Mouse (Mus musculus) C2C12 (cell line): ENCODE measurements around the gene Capn1. TPM values are rescaled to one million over a fixed set of nuclear protein-coding genes. Genes with fewer than 3 reads are reported as not detected.

Experiments
- H3K27me3 ChIP-seq: one replicate; pipeline ENCODE4 v1.6.1; 2011; ENCODE audit not compliant: control insufficient read depth, insufficient read depth, insufficient read length
- H3K36me3 ChIP-seq: one replicate; pipeline ENCODE4 v1.6.1; 2011; ENCODE audit not compliant: control insufficient read depth, insufficient read depth
- H3K4me3 ChIP-seq: one replicate; pipeline ENCODE4 v1.5.1; 2011; ENCODE audit warnings: mild to moderate bottlenecking, control low read depth; ENCODE audit not compliant: poor library complexity, insufficient read depth, severe bottlenecking
- H3K79me2 ChIP-seq: one replicate; pipeline ENCODE4 v1.6.1; 2011; ENCODE audit not compliant: control insufficient read depth, insufficient read depth
- H3K79me3 ChIP-seq: one replicate; pipeline ENCODE4 v1.6.1; 2011; ENCODE audit warnings: low read depth, control low read depth
- H3ac ChIP-seq: one replicate; pipeline ENCODE3; 2011; ENCODE audit warnings: low read depth; ENCODE audit not compliant: control insufficient read depth, insufficient read length
- CEBPB ChIP-seq: IDR thresholded peaks from one replicate; pipeline ENCODE4 v1.6.1; 2011; ENCODE audit warnings: low read depth, mild to moderate bottlenecking, control low read depth, moderate library complexity
- CTCF ChIP-seq: IDR thresholded peaks from one replicate; pipeline ENCODE4 v1.5.1; 2011; ENCODE audit not compliant: control insufficient read depth, insufficient read depth, insufficient read length
- FOSL1 ChIP-seq: IDR thresholded peaks from one replicate; pipeline ENCODE4 v1.8.0; 2011; ENCODE audit warnings: mild to moderate bottlenecking, low read length; ENCODE audit not compliant: poor library complexity, insufficient read depth, severe bottlenecking
- MAX ChIP-seq: IDR thresholded peaks from one replicate; pipeline ENCODE4 v1.6.1; 2011; ENCODE audit warnings: mild to moderate bottlenecking, control low read depth
- MYOD1 ChIP-seq: IDR thresholded peaks from one replicate; pipeline ENCODE4 v1.6.1; 2011; ENCODE audit warnings: low read depth; ENCODE audit not compliant: control insufficient read depth, insufficient read length
- MYOG ChIP-seq: IDR thresholded peaks from one replicate; pipeline ENCODE4 v1.6.1; 2011; ENCODE audit not compliant: control insufficient read depth, insufficient read length; ENCODE audit errors: extremely low read depth
- USF1 ChIP-seq: IDR thresholded peaks from one replicate; pipeline ENCODE4 v1.6.1; 2011; ENCODE audit warnings: low read depth, mild to moderate bottlenecking, control low read depth, moderate library complexity
- polyA plus RNA-seq: library from polyadenylated mRNA; unstranded; fragments of >200 nt; fragmentation: generic; extraction: Trizol; gene quantifications from one replicate; pipeline ENCODE4 v1.2.1, GENCODE M21; 2012; ENCODE audit warnings: missing spikeins

Gene Capn1
- polyA plus RNA-seq, 1 experiment: 36.9 TPM

- Histone ChIP-seq H3K36me3 (no peaks in the 10 kb centered on the region), H3ac (no peak overlapping the region), H3K4me3 (no peak overlapping the region), H3K27me3 (no peaks in the 10 kb centered on the region), H3K79me2 (no peaks in the 10 kb centered on the region), H3K79me3 (no peaks in the 10 kb centered on the region)
- no peak for TF ChIP-seq MYOG
These were observed 40.6 kb downstream of the Capn1 start for GRCm38 (mm10) chr19:5975112-5975511.

- H3ac ChIP-seq: no peak overlapping the region
- peaks cover 10% of the 10 kb centered on the region for H3K79me3 ChIP-seq
- TF ChIP-seq MAX: no peak
- H3K36me3 ChIP-seq: no peaks in the 10 kb centered on the region
- H3K27me3 ChIP-seq: no peaks in the 10 kb centered on the region
- H3K79me2 ChIP-seq: peaks cover 13% of the 10 kb centered on the region
- H3K4me3 ChIP-seq: no peak overlapping the region
These were observed 48.0 kb downstream of the Capn1 start for GRCm38 (mm10) chr19:5967664-5968063.

DNA sequence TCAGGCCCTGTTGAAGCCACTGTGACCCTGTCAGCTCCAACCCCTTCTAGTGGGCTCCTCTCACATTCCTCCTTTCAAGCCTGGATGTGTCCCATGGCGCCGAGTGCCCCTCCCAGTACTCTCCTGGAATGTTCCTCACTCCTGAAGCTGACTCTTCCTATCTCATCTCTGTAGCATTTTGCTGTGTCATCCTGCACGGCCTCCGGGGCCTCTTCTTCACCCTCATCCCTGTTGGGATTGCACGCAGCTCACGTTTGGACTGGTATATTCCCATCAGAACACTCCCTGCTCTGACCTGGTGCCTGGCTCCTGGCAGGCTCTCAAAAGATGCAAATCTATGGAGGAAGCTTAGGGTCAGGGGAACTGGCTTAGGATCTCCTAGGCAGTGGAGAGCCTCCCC, 48.9 kb downstream of the Capn1 start:
- no peak overlapping the region for H3K4me3 ChIP-seq

GRCm38 (mm10) chr19:5965910-5966309, 49.8 kb downstream of the Capn1 start:
- H3K27me3 ChIP-seq: no peaks in the 10 kb centered on the region
- peaks cover 22% of the 10 kb centered on the region for H3K79me3 ChIP-seq
- TF ChIP-seq USF1: no peak
- no peak for TF ChIP-seq CTCF
- no peak for TF ChIP-seq CEBPB
- no peak overlapping the region for H3ac ChIP-seq
- peaks cover 31% of the 10 kb centered on the region for H3K79me2 ChIP-seq
- peaks cover 7% of the 10 kb centered on the region for H3K36me3 ChIP-seq
- H3K4me3 ChIP-seq: no peak overlapping the region

More for the DNA sequence above, 48.9 kb downstream of the Capn1 start:
- H3K79me3 ChIP-seq: peaks cover 14% of the 10 kb centered on the region
- H3K27me3 ChIP-seq: no peaks in the 10 kb centered on the region
- H3K79me2 ChIP-seq: peaks cover 22% of the 10 kb centered on the region
- no peaks in the 10 kb centered on the region for H3K36me3 ChIP-seq
- H3ac ChIP-seq: no peak overlapping the region
- no peak for TF ChIP-seq CTCF
- TF ChIP-seq CEBPB: no peak
- no peak for TF ChIP-seq USF1
- TF ChIP-seq MYOD1: no peak
- TF ChIP-seq MAX: no peak
- no peak for TF ChIP-seq MYOG

DNA sequence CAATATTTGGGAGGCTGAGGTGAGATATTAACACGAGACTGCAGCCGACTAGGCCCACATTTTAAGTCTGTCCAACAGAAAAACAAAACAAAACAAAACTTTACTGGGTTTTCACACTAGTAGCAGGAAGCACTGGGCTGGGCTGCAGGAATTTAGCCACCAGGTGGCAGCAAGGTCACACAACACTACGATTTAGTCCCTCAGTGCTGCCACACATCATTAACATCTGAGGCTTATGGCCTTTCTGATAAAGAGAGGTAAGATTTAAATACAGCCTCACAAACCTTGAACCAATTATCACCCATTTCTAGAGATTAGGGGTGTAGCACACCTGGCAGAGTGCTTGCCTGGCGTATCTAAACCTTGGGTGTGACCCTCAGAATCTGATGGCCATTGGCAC, 50.4 kb downstream of the Capn1 start:
- H3K4me3 ChIP-seq: no peak overlapping the region
- peak overlapping the region; percentile 22 for H3ac ChIP-seq
- H3K79me3 ChIP-seq: peaks cover 24% of the 10 kb centered on the region
- TF ChIP-seq MAX (no peak), MYOD1 (no peak), CTCF (peak; percentile 81), CEBPB (no peak), MYOG (no peak), USF1 (no peak), FOSL1 (no peak)
- H3K79me2 ChIP-seq: peaks cover 37% of the 10 kb centered on the region
- H3K27me3 ChIP-seq: no peaks in the 10 kb centered on the region
- H3K36me3 ChIP-seq: peaks cover 13% of the 10 kb centered on the region

GRCm38 (mm10) chr19:5964804-5965203, 50.9 kb downstream of the Capn1 start:
- no peak for TF ChIP-seq MYOG
- no peaks in the 10 kb centered on the region for H3K27me3 ChIP-seq
- H3ac ChIP-seq: peak overlapping the region; percentile 43
- peaks cover 24% of the 10 kb centered on the region for H3K79me3 ChIP-seq
- no peak overlapping the region for H3K4me3 ChIP-seq
- H3K36me3 ChIP-seq: peaks cover 17% of the 10 kb centered on the region
- peaks cover 38% of the 10 kb centered on the region for H3K79me2 ChIP-seq

GRCm38 (mm10) chr19:5963883-5964562, 51.7 kb downstream of the Capn1 start, which contains the start of gene Pola2:
Pola2 (minus strand) TSS chr19:5964202.
- TF ChIP-seq CTCF (no peak), FOSL1 (no peak), USF1 (no peak), MYOD1 (no peak), CEBPB (no peak), MAX (peak; percentile 85), MYOG (no peak)
- Histone ChIP-seq H3ac (peak within 1 kb of the TSS; percentile 85), H3K79me3 (peaks cover 24% of the 10 kb centered on the region), H3K4me3 (peak within 1 kb of the TSS; percentile 82), H3K36me3 (peaks cover 23% of the 10 kb centered on the region), H3K79me2 (peaks cover 38% of the 10 kb centered on the region), H3K27me3 (no peaks in the 10 kb centered on the region)
